Mouse (Mus musculus) gastrocnemius, postnatal 4 days (tissue): Measurements from ENCODE around the gene Katna1. TPM values are rescaled to one million over a fixed set of nuclear protein-coding genes. Genes with fewer than 3 reads are reported as not detected.
"Not testable (repeated sequence)": the region's sequence is repeated elsewhere in the genome, so short reads cannot be mapped to it uniquely, and the experiment has no call there.

Source experiments
- DNase-seq, 2 experiments: peaks; one replicate each; pipeline ENCODE4 v3.0.0; 2021 to 2022; ENCODE audit warnings: low spot score in 2 of 2, mixed read lengths in 2 of 2
- long read RNA-seq, 2 experiments: library from polyadenylated mRNA; stranded (forward); transcript quantifications; one replicate each; pipeline ENCODE4 v2.0.0; 2021
- total RNA-seq, 2 experiments: library from RNA; stranded (reverse); gene quantifications; 2 replicates each; pipeline ENCODE4 v1.2.3; 2021

Gene Katna1
- 10 to 100 TPM; 19.7 to 21.9 TPM for total RNA-seq
- long read RNA-seq, experiment 1, transcript Katna1-201 (11 exons, 1,774 nt) = major isoform, 25 of 33 reads
- long read RNA-seq, experiment 1, partial matches to known transcripts = 1 of 33 reads
- long read RNA-seq, experiment 1, other reads (novel, unspliced or antisense) = 7 of 33 reads
- long read RNA-seq, experiment 2, transcript Katna1-201 (11 exons, 1,774 nt) = major isoform, 25 of 30 reads
- long read RNA-seq, experiment 2, partial matches to known transcripts = 0 of 30 reads
- long read RNA-seq, experiment 2, other reads (novel, unspliced or antisense) = 5 of 30 reads

DNA sequence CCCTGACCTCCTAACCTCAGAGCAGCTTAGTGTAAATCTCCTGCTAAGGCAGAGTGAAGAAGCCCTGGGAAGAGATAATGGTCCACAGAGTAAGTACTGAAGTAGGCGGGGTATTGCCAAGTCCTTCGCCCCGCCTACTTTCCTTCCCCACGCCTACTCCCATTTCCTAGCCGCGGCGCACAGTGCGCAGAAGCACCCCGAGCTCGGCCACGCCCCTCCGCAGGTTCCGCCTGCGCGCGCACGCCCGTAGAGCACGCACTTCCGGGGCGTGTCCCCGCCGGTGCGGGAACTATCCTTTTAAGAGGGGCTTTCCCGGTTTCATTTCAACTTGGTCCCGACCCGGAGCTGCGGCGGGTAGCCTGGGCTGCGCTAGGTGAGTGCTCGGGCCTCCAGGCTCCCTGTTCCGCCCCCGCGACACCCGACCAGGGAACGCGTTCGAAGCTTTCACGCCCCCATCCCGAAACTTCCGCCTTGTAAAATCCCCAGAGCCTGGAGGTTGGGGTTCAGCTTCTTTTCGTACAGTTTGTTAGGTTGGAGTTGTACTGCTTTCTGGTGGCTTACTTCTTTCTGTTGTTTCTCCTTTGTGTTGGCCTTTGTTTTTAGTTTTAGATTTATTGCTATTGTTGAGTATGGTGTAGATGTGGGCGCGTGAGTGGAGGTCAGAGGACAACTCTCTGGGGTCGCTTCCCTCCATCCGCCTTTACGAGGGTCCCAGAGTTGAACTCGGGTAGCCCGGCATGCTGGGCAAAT is at the start of gene Katna1:
TSS of gene Katna1 (plus strand) at position 250 of the 750 bp plus-strand sequence.
- DNase-seq = peak; percentile 87 to 92

DNA sequence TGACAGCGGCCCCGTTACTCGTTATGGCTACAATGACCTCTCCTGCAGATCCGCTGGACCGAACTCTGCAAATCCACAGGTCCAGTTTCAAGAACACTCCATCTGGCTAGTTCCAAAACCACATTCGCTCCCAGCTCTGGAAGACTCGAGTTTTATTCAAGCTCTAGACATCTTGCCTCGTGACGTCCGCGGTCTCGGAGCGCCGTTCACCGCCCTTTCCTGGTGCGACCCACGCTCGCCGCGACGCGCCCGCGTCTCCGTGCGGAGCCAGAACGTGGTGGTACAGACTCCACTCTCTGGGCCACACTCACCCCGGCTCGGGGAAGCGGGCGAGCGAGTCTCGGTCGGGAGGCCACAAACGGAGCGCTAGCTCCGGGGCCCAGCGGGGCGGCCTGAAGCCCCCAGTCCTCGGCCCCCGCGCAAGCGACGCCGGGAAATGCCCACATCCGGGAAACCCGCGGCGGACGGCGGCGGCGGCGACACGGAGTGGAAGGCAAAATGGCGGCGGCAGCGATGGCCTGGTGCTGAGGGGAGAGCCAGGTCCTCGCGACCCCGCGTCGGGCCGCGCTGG is 45.0 kb upstream of the Katna1 start, which contains the start of the genes Pcmt1 and Lats1:
TSS of gene Pcmt1 (minus strand) at position 406 of the 571 bp plus-strand sequence.
TSS of gene Lats1 (plus strand) at position 484 of the 571 bp plus-strand sequence.
- peak; percentile 76 to 91 for DNase-seq

DNA sequence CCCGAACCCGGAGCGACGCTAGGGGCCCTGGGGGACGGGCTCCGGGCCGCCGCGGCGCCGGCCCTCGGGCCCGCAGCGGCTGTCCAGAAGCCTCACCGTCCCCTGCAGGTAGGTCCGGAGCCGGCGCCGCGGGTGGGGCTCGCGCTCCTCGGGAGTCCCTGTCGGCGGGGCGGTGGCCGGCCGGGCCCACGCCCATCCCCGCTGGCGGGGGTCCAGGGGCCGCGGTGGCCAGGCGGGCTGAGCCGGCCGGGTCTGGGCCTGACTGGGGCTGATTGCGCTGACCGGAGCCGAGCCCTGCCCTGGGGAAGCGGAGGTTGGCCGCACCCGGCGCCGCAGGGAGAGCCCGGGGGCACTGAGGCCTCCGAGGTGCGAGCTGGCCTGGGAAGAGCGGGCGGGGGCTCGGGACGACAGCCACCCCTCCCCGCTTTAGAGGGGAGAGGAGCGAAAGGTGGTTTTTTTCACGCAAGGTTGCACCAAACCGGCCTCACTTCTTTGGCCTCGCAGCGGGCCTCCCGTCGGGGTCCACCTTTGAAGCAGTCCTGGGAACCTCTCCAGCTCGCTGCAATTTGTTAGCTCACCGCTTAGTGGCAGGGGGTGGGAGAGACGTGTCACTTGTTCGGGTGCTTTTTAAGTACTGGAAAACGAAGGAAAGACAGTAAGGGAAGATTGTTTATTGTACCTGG is 44.3 kb upstream of the Katna1 start:
- DNase-seq = peak; percentile 86 to 89

DNA sequence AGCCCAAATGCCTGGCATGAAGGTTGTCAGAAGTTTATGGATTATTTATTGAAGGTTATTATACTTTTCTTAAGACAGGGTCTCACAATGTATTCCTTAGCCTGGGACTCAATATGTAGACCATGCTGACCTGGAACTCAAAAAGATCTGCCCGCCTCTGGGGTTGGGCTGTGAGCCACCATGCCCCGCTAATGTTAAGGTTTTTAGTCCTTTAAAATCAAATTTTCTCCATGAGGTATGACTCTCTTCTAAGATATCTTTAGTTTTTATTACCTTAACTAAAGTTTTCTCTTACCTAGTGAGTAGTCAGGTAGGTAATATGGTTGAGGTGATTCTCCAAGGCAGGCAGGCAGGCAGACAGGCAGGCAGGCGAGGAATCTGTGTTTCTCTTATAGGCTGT is 43.6 kb upstream of the Katna1 start:
- DNase-seq = no peak

DNA sequence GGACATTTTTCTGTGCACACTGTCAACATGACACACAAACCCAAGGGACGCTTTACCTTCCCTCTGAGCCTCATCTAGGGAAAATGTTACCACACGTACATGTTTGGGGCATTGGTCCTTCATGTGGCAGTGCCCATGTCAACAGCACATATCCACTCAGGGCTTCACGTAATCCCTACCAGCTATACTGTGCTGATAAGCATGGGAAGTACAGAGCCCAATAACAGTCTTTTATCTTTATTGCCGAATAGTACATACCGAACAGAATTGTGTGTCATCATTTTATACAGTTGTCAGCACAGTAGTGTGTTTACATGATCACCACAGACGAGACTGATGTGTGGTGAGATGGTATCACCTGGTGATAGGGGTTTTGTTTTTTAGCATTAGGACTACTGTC is 38.9 kb upstream of the Katna1 start:
- no peak for DNase-seq

DNA sequence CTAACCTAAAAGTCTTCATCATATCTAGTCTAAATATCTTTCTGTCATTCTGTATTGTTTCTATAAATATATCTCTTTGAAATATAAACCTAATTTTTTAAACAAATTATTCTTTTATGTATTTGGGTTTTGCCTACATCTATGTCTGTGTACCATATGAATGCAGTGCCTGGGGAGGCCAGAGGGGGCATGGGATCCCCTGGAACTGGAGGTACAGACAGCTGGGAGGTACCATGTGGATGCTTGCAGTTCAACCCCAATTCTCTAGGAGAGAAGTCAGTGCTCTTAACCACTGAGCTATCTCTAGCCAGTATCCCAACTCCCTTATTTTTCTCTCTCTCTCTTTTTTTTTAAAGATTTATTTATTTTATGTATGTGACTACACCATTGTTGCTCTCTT is 30.5 kb upstream of the Katna1 start:
- no peak for DNase-seq

DNA sequence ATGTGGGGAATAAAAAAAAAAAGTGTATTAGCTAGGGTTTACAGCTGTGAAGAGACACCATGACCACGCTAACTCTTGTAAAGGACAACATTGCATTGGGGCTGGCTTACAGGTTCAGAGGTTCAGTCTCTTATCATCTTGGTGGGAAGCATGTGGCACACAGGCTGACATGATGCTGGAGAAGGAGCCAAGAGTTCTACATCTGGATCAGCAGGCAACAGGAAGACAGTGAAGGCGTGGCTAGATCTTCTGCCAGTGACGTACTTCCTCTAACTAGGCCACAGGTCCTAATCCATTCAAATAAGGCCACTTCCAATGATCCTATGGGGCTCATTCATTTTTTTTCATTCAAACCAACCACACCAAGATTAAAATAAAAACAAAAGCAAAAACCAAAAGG is 25.7 kb upstream of the Katna1 start:
- DNase-seq = no peak

DNA sequence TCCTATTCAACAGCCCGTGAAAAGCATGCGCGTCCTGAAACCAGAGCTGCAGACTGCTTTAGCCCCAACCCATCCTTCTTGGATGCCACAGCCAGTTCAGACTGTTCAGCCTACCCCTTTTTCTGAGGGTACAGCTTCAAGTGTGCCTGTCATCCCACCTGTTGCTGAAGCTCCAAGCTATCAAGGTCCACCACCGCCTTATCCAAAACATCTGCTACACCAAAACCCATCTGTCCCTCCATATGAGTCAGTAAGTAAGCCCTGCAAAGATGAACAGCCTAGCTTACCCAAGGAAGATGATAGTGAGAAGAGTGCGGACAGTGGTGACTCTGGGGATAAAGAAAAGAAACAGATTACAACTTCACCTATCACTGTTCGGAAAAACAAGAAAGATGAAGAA is 23.2 kb upstream of the Katna1 start:
- DNase-seq = no peak

DNA sequence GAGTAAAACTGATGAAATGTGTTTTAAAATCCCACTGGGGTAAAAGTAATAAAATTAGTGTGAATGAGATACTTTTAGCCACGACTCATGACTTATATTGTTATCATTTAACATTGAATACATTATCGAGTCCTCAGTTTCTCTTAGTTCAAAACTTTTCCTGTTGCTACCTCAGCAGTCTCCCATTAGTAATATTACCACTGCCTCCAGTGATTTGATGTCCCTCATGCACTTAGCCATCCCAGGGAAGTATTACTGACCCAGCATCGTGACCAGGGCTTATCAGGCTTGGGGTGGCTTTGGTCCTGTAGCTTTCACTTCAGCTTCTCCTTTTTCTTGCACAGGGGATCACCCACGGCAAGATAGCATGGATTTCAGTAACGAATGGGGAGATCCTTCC is 15.7 kb upstream of the Katna1 start:
- DNase-seq = no peak

DNA sequence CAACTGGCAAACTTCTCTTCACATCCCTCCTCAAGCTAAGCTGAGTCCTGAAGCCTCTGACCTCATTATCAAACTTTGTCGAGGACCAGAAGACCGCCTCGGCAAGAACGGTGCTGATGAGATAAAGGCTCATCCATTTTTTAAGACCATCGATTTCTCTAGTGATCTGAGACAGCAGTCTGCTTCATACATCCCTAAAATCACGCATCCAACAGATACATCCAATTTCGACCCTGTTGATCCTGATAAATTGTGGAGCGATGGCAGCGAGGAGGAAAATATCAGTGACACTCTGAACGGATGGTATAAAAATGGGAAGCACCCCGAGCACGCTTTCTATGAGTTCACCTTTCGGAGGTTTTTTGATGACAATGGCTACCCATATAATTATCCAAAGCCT is 13.3 kb upstream of the Katna1 start:
- DNase-seq = no peak

DNA sequence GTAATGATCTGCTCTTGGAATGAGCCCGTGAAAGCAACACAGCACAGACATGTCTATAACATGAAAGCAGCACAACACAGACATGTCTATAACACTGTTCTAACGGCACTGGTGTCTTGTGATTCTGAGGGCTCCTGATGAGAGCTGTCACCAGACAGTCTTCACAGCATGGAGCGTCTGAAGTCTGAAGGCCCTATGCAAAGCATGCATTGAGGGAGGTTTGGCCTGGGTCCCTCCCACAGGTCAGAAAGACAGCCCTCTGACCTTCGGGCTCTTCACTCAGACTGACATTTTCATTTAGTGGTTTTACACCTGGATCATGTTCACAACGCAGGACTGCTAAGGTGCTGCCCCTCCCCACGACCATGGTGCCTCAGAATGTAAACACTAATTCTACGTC is 10.7 kb upstream of the Katna1 start:
- no peak for DNase-seq

DNA sequence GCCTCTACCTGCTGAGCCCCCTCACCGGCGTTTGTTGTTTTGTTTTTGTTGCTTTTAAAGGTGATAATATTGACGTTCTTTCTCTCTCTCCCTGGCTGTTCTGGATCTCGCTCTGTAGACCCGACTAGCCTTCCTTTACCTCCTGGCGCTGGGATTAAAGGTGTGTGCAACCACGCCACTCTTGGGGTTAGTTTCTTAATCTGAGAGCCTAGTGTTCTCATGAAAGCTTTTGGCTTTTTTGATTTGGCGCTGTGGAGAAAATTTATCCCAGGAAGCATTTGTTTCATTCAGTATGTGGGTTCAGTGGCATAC is 657 bp downstream of the Katna1 start:
- DNase-seq = no peak

DNA sequence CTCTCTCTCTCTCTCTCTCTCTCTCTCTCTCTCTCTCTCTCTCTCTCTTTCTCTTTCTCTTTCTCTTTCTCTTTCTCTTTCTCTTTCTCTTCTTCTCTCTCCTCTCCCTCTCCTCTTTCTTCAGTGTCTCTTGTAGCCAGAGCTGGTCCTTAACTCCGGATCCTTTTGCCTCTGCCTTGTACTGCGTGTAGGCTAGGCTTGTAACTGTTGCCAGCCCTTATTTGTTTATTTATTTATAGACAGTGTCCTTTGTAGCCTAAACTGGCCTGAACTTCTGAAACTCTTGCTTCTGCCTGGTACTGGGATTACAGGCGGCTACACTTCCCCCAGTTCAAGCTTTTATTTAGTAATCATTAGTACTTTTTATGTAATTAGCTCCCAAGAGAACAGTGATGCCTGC is 1.2 kb downstream of the Katna1 start:
- DNase-seq = no peak

DNA sequence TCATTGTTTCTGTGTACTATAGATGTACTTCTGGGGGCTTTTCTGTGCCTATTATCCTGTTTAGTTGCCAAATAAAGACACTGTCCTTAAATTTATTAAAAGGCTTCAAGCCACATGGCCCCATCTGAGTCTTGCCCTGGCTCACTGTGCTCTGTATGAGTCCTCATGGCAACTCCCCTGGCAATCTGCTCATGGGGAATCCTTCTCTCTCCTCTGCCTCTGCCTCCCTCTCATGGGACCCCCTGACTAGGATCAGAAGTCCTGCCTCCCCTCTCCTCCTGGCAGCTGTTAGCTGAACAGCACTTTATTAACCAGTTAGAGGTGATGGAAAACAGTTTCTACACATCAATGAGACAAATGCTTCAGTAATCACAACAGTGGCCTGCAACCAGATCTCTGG is 5.8 kb downstream of the Katna1 start:
- DNase-seq = no peak

DNA sequence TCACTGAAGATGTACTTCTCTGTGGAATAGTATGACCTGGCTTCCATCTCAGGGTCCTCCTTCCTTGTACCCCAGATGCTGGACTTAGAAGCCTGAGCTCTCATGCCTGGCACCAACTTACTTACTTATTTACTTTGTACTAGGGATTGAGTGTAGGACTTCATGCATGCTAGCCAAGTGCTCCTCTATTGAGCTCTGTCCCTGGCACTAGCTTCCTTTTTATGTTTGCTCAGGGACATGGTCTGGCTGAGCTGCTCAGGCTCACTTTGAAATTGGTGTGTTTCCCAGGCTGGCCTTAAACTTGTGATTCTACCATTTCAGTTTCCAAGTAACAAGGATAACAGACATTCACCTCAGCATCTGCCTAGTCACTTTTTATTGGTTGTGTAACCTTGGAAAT is 11.3 kb downstream of the Katna1 start:
- peak in 1 of 2 experiments; percentile 10 for DNase-seq

DNA sequence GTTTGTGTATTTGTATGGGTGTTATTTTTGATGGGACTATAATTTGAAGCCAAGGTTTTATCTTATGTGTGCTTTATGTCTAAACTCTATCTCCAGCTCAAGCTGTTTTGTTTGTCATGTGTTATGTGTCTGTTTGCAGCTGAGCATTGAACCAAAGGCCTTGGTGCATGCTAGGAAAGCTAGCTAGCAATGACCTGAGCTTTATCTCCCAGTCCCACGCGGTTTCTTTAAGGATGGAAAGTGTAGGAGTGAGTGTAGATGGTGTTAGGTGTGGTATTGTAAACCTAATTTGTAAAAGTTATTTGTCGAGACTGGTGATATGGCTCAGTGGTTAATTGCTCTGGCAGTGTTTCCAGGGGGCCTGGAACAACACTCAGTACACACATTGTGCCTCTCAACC is 12.1 kb downstream of the Katna1 start:
- no peak for DNase-seq

DNA sequence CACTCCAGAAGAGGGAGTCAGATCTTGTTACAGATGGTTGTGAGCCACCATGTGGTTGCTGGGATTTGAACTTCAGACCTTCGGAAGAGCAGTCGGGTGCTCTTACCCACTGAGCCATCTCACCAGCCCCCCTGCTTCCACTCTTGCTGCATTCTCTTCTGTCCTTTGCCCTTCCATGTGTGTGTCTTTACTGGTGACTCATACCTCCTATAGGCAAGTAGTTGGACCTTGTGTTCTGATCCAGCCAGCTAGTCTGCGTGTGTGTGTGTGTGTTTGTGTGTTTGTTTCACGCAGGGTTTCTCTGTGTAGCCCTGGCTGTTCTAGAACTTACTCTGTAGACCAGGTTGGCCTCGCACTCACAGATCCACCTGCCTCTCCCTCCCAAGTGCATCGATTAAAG is 19.7 kb downstream of the Katna1 start:
- DNase-seq = not testable (repeated sequence)

DNA sequence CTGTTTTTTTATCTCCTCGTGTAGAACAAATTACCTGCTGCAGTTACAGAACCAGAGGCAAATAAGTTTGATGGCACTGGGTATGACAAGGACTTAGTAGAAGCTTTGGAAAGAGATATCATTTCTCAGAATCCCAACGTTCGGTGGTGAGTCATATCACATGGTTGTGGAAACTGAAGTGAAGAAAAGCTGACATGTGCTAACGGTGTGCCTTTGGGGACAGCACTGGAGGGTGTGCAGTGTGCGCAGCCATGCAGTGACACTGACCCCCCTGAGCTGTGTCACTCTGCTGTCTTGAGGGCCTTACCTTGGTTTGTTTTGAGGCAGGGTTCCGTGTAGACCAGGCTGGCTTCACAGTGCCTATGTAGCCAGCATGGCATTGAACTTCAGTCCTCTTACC is 23.0 kb downstream of the Katna1 start:
- no peak for DNase-seq

DNA sequence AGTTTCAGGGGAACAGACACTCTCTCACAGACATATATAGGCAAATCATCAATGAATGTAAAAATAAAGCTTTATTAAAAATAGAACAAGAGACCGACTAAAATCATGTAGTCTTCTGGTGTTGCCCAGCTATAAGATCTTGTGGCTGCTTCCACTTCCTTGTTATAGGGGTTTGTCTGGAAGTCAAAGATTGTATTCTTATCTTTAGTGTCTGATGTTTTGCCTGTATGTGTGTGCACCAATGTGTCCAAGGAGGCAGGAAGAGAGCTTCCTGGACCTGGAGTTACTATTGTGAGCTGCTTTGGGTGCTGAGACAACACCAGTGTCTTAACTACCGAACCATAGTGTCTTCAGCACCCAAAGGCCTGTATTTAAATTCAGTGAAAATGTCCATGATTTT is 31.7 kb downstream of the Katna1 start:
- DNase-seq = no peak

DNA sequence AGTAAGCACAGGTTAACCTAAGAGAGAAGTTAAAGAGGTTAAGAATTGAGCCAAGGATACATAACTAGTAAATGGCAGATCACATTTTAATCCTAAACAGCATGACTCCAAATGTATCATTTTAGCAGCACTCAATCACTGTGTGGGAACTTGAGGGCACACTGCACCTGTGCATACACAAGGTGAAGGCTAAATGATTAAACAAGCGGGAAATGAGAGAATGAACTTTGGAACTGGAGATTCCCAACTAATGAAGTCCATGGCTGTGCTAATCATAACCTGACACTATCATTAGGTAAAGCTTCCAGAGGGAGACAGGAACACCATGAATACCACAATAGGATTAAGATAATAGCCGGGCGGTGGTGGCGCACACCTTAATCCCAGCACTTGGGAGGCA is 46.5 kb downstream of the Katna1 start:
- DNase-seq = no peak

DNA sequence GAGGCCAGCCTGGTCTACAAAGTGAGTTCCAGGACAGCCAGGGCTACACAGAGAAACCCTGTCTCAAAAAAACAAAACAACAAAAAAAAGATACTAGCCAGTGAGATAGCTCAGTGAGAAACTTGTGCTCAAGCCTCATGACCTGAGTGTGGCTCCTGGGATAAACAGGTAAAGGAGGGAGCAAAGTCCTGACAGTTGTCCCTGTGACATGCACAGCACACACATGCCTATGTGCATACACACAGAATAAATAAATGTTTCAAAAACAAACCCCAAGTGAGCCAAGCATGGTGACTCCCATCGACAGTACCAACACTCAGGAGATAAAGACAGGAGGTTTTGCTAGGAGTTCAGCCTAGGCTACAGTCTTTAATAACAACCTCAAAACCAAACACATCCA is 47.0 kb downstream of the Katna1 start:
- no peak for DNase-seq

DNA sequence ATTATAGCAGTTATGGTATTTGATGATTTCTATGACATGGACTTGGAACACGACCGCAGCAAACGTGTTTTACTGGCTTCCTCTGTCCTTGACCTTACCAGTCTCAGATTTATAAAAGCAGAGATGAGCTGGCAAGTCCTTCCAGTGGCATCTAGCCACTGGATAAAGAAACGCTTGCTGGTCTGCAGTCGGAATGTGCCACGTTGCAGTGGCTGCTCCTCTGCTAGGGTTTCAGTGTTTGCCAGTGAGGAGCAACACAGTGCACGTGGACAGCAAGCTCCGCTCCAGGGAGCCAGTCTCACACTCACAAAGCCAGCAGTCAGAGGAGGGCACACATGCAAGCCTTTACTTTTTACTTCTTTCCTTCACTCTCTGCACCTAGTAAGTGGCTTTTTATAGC is 49.6 kb downstream of the Katna1 start:
- DNase-seq = no peak
